Mouse (Mus musculus) kidney, postnatal 36 days (tissue): ENCODE data around the gene Tec.

Experiments used
- DNase-seq, 2 experiments: peaks; one replicate each; pipeline ENCODE4 v3.0.0; 2021 to 2022; ENCODE audit warnings: mixed read lengths in 2 of 2

Tec gene

DNA sequence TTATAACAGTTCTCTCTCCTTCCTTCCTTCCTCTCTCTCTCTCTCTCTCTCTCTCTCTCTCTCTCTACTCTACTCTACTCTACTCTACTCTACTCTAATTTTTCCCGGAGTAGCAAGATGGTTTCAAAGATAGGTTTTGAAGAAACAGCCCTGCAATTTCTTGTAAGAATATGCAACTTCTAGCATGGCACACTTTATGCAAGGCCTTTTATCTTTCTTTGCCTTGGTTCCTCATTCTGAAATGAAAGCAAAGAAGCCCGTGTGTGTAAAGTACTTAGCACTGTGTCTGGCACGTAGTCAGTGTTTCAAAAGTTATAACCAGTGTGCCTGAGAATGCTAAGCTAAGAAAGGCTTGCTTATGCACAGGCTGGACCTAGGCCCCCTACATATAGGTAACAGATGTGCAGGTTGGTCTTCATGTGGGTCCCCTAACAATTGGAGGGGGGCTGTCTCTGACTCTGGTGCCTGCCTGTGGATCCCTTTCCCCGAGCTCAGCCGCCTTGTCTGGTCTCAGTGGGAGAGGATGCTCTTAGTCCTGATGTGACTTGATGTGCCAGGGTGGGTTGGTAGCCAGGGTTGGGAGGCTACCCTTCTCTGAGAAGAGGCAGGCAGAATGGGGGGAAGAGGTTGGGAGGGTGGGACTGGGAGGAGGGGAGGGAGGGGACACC, 49.6 kb downstream of the Tec start:
- no peak for DNase-seq

- DNase-seq, result no peak
These were observed 50.7 kb downstream of the Tec start for GRCm38 (mm10) chr5:72817523-72818091.

GRCm38 (mm10) chr5:72816960-72817359, 51.3 kb downstream of the Tec start:
- DNase-seq, result peak; percentile 28 to 33

DNA sequence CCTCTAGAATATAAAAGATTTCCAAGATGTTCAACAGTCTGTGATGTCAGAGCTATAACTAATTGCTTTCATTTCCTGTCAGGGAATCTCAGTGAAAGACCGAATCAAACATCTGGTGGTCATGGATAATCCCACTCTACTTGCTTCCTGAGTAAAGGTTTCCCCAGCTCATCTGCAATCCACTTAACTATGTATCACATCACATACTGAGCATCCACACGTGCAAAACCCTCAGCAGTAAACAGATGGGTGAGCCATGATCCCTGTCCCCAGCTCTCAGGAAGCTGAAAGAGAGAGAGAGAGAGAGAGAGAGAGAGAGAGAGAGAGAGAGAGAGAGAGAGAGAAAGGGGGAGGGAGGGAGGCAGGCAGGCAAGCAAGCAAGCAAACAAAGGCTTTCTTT, 51.8 kb downstream of the Tec start:
- DNase-seq, result no peak

- DNase-seq, result no peak
These were observed 52.2 kb downstream of the Tec start for GRCm38 (mm10) chr5:72816046-72816445.

DNA sequence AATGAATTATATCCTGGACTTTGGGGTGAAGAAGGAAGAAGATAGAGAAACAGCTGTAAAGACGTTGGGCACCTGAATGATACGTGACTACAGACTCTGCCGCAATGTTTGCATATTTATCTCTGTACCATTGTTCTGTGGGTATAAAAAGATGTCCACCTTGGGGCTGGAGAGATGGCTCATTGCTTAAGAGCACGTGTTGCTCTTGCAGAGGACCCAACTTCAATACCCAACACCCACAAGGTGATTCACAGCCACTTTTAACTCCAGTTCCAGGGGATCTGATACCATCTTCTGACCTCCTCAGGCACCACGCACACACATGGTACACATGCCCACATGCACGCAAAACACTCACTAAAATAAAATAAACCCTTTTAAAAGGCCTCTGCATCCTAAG, 52.9 kb downstream of the Tec start:
- no peak for DNase-seq

GRCm38 (mm10) chr5:72814072-72814471, 54.2 kb downstream of the Tec start:
- no peak for DNase-seq

DNA sequence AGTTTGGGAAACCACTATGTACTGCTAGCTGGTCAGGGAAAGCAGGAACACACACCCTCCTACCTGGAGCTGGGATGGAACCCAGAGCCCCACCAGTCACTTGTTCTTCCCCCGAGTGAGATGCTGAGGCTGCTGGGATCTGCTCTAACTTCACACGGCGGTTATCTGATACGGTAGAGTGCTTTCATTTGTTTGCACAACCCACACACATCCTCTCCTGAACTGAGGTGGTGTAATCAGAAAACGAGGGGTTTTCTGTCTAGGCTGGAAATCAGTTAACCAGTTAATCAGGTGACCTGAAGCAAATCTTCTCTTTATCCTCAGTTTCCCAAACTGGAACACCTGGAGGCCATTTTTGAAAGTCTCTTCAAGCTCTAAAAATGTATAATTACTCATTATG, 55.4 kb downstream of the Tec start:
- DNase-seq, result no peak

DNA sequence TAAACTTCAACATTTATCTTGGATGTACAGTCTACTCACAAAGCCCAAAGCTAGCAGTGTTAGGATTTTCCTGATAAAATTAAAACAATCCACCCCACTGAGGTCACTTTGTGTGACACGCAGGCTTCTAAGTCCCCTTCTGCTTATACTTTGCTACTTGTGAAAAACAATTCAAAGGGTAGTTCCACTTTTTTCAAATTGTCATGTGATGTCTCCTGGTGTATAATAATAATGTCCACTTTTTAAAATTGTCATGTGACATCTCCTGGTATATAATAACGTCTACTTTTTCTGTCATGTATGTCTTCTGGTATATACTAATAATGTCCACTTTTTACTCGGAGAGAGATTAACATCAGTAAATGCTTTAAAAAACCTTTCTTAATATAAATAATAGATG, 56.0 kb downstream of the Tec start:
- DNase-seq, result no peak

DNA sequence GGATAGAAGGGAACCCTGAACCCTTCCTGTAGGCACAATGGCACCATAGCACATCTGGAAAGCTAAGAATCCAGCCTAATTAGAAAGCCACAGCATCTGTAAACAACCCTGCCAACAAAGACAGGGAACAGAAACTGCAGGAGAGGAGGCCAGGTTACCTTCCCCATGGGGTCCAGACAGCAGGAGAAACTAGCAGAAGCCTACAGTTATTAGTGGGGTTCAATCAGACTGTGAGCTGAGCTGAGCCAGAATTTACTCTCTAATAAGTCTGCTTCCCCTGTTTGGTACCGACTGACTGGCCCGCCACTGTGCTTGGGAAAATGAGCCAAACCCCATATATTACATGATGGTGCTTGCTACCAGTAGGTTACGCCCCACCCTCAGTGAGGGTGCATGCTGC, 56.9 kb downstream of the Tec start:
- no peak for DNase-seq

DNA sequence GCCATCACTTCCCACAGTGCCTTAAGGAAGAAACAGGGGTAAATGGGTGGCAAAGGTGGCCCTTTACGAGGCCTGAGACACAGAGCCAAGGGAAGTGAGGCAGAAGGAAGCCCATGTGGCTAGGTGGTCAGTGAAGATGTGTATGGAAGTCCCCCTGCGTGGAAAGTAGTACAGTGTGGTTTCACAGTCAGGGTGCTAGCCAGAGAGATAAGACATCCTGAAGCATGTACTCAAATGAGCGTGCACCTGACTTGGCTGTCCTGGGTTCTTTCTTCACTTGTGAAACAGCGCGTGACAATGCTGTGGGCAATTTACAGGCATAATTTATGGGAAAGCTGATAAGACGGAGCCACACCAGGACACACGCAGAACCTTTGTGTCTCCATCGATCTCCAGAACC, 57.3 kb downstream of the Tec start:
- no peak for DNase-seq

- no peak for DNase-seq
These were observed 58.8 kb downstream of the Tec start for GRCm38 (mm10) chr5:72809480-72809879.

GRCm38 (mm10) chr5:72808456-72809111, 59.7 kb downstream of the Tec start:
- DNase-seq, result peak; percentile 31 to 46

DNA sequence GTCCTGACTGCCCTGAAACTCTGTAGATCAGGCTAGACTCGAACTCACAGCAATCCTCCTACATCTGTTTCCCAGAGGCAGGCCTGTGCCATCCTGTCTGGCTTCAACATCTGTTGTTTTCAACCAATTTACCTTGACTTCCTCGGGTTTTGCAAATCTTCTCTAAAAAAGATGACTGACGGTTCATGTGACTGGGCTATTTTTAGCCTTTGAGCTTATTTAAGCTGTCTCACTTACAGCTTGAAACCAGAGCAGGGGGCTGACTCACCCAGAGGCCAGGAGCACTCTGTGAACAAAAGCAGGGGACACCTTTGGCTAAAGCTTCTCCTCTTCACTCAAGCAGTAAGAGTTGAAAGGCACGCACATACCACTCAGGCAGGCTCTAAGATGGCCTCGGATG, 65.4 kb downstream of the Tec start:
- DNase-seq, result no peak

- no peak for DNase-seq
These were observed 69.7 kb downstream of the Tec start for GRCm38 (mm10) chr5:72798563-72798962.

- peak in 1 of 2 experiments; percentile 36 for DNase-seq
These were observed 72.1 kb downstream of the Tec start for GRCm38 (mm10) chr5:72796186-72796613.

DNA sequence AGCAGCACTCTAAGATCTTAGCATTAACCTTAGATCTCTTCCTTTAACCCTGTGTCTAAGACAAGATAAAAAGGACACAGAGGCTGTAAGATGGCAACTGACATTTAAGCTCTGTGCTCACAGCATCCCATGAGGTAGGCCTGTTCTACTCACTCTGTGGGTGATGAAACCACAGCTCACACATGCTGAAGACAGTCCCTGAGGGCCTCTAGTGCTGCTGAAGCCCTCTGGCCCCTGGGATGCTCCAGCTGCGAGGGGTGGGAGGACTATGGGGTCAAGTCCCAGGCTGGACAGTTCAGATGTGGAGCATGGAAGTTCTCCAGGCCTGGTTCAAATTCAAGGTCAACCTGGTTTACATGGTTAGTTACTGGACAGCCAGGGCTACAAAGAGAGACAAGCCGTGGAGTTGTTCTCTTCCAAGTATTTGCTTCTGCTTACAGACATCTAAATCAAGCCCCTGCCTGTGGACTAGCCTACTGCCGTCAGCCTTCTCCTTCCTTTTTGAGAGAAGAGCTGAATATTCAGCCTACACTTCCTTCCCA, 74.9 kb downstream of the Tec start:
- peak; percentile 32 to 35 for DNase-seq

DNA sequence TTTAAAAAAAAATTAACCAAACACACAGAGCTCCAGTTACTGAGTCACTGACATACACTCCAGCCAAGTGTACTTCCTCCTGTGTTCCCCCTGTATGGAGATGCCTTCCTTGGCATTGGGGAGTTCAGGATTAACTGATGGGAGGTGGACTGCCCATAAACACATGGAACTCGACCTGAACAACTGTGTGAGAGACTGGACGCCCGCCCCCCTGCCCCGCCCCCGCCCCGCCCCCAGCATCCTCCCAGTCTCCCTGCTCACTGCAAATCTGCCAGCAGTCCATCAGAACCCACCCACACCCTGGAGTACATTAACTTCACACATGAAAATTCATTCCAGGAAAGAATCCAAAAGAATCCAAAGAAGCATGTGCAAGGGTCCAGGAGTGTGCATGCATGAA, 76.5 kb downstream of the Tec start:
- peak; percentile 23 to 70 for DNase-seq

GRCm38 (mm10) chr5:72791386-72791785, 76.9 kb downstream of the Tec start:
- DNase-seq, result no peak

DNA sequence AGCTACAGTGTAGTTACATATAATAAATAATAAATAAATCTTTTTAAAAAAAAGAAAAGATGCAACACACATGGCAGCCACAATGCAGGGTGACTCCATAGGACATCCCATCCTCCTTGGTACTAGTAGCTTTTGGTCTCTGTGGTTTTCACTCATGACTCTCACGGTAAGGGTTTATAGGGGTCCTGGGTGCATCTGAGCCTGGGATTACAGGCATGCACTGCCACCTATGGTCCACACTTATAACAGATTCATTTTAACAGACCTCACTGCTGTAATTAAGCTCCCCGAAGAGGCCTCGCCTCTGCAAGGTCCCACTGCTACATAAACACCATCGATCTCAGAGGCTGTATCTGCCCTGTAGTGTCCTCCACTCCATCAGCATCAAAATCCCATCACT, 82.8 kb downstream of the Tec start:
- DNase-seq, result no peak

DNA sequence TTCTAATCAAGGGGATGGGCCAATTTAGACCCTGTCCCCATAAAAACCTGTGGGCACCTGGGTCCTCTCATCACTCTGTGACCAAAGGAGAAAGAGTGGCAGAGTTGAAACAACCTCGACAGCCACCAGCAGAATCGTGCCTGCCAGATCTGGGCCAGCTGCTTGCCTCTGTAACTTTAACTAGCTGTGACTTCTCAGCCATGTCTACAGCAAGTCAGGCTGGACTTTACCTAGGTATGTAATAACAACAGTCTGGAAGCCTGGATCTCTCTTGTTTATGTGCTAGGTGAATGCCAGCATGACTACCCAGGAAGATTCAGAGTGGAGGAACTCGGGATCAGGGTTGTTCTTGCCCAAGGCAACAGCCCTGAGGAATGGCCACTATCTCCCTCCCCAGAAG, 83.6 kb downstream of the Tec start:
- DNase-seq, result peak in 1 of 2 experiments; percentile 20

DNA sequence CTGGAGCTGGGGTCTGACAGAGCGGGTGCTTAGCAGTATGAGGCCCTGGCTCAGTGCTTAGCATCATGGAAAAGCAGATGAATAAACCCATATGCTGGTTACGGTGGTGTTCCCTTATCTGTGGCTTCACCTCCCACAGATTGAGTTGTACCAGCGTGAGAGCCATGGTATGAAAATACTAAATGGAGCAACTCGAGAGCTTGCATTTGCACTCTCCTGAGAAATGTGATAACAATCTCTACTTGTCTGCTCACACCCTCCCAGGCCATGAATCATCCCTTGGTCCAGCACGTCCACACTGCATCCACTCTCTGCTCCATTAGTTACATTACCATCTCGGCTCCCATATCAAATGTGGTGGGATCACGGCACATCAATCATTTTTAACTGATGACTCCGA, 84.3 kb downstream of the Tec start:
- no peak for DNase-seq

GRCm38 (mm10) chr5:72783123-72783522, 85.2 kb downstream of the Tec start:
- no peak for DNase-seq

DNA sequence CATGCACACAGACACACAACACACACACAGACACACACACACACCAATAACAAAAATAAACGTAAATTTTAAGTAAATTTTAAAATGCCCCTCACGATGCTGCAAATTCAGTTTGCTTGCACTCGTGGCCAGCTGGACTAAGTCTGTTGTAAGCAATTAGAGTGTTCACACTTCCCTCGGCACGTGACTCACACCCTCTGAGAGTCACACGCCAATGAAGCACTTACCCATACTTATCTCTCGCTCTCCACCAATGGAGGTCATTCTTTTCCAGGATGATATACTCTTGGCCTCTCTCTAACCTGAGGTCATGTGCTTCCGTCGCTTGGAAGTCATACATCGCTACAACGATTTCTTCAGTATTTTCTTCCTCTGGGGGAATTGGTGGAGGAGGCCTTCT, 86.5 kb downstream of the Tec start:
- no peak for DNase-seq
